Mouse (Mus musculus): ENCODE measurements at regions not wholly inside any gene's neighbourhood (a gene's known extent, or its start where the extent isn't known, plus 50 kb on each side); places are given as distances from the start of the nearest gene placed in this dataset.

- no peak for DNase-seq (ENCODE audit: low read depth, low spot score)
Measured at GRCm38 (mm10) chr4:97381084-97381483, 198.1 kb upstream of the Gm10192 start.

DNA sequence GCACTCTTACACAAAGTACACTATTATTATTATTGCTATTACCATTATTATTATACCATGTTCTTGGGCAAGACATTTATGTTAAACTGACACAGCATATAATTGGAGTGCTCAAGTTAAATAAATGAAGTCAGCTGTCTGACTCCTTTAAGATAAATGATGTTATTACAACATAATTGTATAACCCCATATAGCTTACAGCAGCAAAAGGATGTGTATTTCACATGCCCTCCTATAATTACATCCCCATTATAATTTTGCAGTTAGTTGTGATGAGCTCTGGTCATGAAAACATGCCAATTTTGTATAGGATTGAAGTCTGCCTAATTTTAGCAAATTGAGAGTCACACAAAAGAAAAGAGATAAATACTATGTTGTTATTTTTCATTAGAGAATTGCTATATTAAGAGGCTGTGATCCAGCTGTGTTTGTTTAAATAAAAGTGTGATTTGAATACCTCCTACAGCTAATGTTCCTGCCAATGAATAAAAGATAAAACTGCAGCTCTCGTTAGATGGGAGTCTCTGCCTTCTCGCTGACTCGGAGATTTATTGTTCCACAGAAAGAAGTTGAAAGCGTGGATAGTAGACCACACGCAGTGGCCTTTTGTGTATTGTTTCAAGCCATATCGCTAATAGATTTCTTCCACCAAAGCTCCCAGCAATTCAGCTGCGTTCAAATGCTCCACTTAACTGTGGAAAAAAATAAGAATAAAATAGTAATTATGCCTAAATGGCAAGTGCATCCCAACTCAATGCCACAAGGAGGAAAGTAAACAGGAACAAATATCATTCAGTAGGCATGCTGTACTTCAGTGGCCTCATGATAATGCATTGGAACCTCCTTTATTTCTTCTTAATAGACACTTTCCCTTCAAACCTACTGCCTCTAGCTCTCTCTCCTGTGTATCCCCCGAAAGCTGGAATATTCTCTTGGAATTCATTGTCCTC, 194.9 kb upstream of the Gm10192 start:
- DNase-seq (ENCODE audit: low read depth, low spot score), result no peak

GRCm38 (mm10) chr4:97360473-97360872, 177.5 kb upstream of the Gm10192 start:
- DNase-seq (ENCODE audit: low read depth, low spot score), result no peak

- DNase-seq (ENCODE audit: low read depth, low spot score), result no peak
Measured at GRCm38 (mm10) chr4:97357958-97358357, 175.0 kb upstream of the Gm10192 start.

DNA sequence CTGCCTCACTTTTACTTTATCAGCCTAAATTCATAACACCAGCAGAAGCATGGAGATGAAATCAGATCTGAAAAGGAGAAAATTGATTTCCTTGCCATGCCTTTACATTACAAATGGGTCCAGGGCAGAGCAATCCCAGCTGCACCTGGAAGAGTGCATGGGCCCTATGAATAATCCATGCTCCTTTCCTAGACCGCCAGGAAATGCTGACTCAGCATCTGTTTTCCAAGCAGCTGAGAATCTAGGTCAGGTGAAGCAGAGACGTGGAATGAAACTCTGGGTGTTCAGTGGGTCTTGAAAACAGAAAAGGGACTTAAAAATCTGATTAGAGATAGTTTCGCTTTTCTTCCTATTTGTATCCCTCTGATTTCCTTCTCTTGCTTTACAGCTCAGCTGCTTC, 163.8 kb upstream of the Gm10192 start:
- DNase-seq (ENCODE audit: low read depth, low spot score), result no peak

DNA sequence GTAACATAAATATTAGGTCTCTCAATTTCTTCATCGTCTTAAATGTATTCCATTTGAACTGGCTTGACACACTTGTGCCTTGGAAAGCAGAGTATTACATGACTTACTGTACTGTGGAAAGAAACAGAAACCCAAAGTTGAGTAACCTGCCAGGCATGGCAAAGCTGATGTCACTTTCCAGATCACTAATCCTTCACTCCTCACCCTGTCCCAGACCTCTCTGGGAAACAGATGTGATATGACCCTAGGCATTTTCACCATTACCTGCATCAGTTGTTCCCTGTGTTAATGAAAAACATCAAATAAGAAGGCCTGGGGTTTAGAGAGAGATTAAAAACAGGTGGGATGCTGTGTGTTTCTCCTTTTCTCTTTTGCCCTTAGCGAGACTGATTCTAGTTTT, 161.4 kb upstream of the Gm10192 start:
- no peak for DNase-seq (ENCODE audit: low read depth, low spot score)

DNA sequence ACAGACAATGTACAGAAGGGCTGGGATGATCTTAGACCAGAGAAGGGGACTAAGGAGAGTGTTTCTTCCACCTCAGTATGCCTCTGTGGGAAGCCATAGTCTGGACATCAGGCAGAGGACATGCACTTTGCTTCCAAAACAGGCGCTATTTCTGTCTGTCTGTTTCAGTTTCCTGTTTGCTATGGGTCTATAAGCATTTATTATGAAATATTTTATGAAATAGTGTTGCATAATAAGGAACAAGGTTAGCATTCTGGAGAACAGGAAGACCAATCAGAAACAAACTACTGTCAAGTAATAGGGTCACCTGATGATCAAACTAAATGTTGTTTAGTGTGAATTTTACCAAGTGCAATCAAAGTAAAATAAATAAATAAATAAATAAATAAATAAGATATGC, 160.4 kb upstream of the Gm10192 start:
- DNase-seq (ENCODE audit: low read depth, low spot score), result no peak
